Mouse (Mus musculus): Measurements from ENCODE around the gene Cdc37. TPM values are rescaled to one million over a fixed set of nuclear protein-coding genes. Genes with fewer than 3 reads are reported as not detected.

Cdc37 gene
- total RNA-seq, 2 experiments from 2014 or later = 144 to 153 TPM

- intact Hi-C loops (cut with DNase I) = no loop called here
- DNase-seq (ENCODE audit: low spot score in 2 of 2) = no peak
Measured at GRCm38 (mm10) chr9:21113751-21114150, 36.0 kb downstream of the Cdc37 start.

GRCm38 (mm10) chr9:21107607-21108237 is 42.1 kb downstream of the Cdc37 start:
- DNase-seq (ENCODE audit: low spot score in 2 of 2) = no peak
- intact Hi-C loops (cut with DNase I) = no loop called here

GRCm38 (mm10) chr9:21105760-21106564 is 43.8 kb downstream of the Cdc37 start:
- intact Hi-C loops (cut with DNase I) = no loop called here
- DNase-seq (ENCODE audit: low spot score in 2 of 2) = peak in 1 of 2 experiments; percentile 62

- intact Hi-C loops (cut with DNase I) = no loop called here
- no peak for DNase-seq (ENCODE audit: low spot score in 2 of 2)
Measured at GRCm38 (mm10) chr9:21104814-21105213, 45.0 kb downstream of the Cdc37 start.

GRCm38 (mm10) chr9:21102076-21102475 is 47.7 kb downstream of the Cdc37 start:
- no peak for DNase-seq (ENCODE audit: low spot score in 2 of 2)

GRCm38 (mm10) chr9:21100447-21101161 is 49.2 kb downstream of the Cdc37 start:
- DNase-seq (ENCODE audit: low spot score in 2 of 2) = no peak
- intact Hi-C loops (cut with DNase I) = no loop called here

More at GRCm38 (mm10) chr9:21102076-21102475, 47.7 kb downstream of the Cdc37 start:
- intact Hi-C loops (cut with DNase I) = no loop called here

GRCm38 (mm10) chr9:21097793-21098192 is 52.0 kb downstream of the Cdc37 start:
- intact Hi-C loops (cut with DNase I) = loop anchor here (2.0 kb wide), 1 partner anchor 61 kb away; no protein-coding TSS in a partner anchor
- DNase-seq (ENCODE audit: low spot score in 2 of 2) = peak; percentile 50 to 92

- no peak for DNase-seq (ENCODE audit: low spot score in 2 of 2)
- intact Hi-C loops (cut with DNase I) = loop anchor here (2.0 kb wide), 1 partner anchor 59 kb away; no protein-coding TSS in a partner anchor
Measured at GRCm38 (mm10) chr9:21095958-21096357, 53.8 kb downstream of the Cdc37 start.

- DNase-seq (ENCODE audit: low spot score in 2 of 2) = no peak
- intact Hi-C loops (cut with DNase I) = loop anchor here (2.0 kb wide), 1 partner anchor 37 kb away; the partner anchor contains the start of gene Tyk2
Measured at GRCm38 (mm10) chr9:21093423-21093822, 56.4 kb downstream of the Cdc37 start.

GRCm38 (mm10) chr9:21091707-21092320 is 58.0 kb downstream of the Cdc37 start, which contains the start of the genes Gm38431 and Raver1:
TSS of gene Gm38431 (minus strand) at chr9:21091997.
TSS of gene Raver1 (minus strand) at chr9:21092008.
- intact Hi-C loops (cut with DNase I) = loop anchor here (1.0 to 2.0 kb wide), 2 partner anchors 39 to 61 kb away; partner anchors contain the start of gene Tyk2
- DNase-seq (ENCODE audit: low spot score in 2 of 2) = peak; percentile 96 to 99

- no peak for DNase-seq (ENCODE audit: low spot score in 2 of 2)
- intact Hi-C loops (cut with DNase I) = loop anchor here (1.0 kb wide), 1 partner anchor 60 kb away; no protein-coding TSS in a partner anchor
Measured at GRCm38 (mm10) chr9:21090972-21091706, 58.6 kb downstream of the Cdc37 start.

- intact Hi-C loops (cut with DNase I) = no loop called here
- no peak for DNase-seq (ENCODE audit: low spot score in 2 of 2)
Measured at GRCm38 (mm10) chr9:21090537-21090936, 59.2 kb downstream of the Cdc37 start.

- no peak for DNase-seq (ENCODE audit: low spot score in 2 of 2)
Measured at GRCm38 (mm10) chr9:21083324-21083723, 66.5 kb downstream of the Cdc37 start.

More at GRCm38 (mm10) chr9:21083324-21083723, 66.5 kb downstream of the Cdc37 start:
- intact Hi-C loops (cut with DNase I) = no loop called here

Other genes starting within 250 kb of the Cdc37 start
- 10 to 100 TPM; 40.0 to 42.9 TPM for gene Dnmt1, start 190.1 kb downstream of the Cdc37 start, total RNA-seq (2021)
- gene S1pr2, start 173.2 kb downstream of the Cdc37 start, total RNA-seq (2021) = 1 to 10 TPM; 2.2 to 2.8 TPM
- gene Mrpl4, start 147.2 kb downstream of the Cdc37 start, total RNA-seq (2021) = 10 to 100 TPM; 61.5 to 64.2 TPM
- gene Icam1, start 134.0 kb downstream of the Cdc37 start, total RNA-seq (2021) = 1 to 10 TPM; 3.3 to 3.5 TPM
- gene Icam4, start 120.6 kb downstream of the Cdc37 start, total RNA-seq (2021) = 1 to 10 TPM in 1 of 2 experiments, under 1 TPM in 1; 0.80 to 1.1 TPM
- 100 to 1,000 TPM; 236 to 267 TPM for gene Icam5, start 117.9 kb downstream of the Cdc37 start, total RNA-seq (2021)
- 1 to 10 TPM in 1 of 2 experiments, not detected in 1; 1.3 TPM for gene Zglp1, start 82.9 kb downstream of the Cdc37 start, total RNA-seq (2021)
- 1 to 10 TPM; 1.5 to 2.6 TPM for gene Gm49373, start 76.9 kb downstream of the Cdc37 start, total RNA-seq (2021)
- gene Fdx1l, start 76.4 kb downstream of the Cdc37 start, total RNA-seq (2021) = 10 to 100 TPM; 59.2 to 63.0 TPM
- 1 to 10 TPM; 1.6 to 3.0 TPM for gene Gm38431, start 58.0 kb downstream of the Cdc37 start, total RNA-seq (2021)
- gene Raver1, start 58.0 kb downstream of the Cdc37 start, total RNA-seq (2021) = 10 to 100 TPM; 26.4 to 27.9 TPM
- gene Tyk2, start 18.7 kb downstream of the Cdc37 start, total RNA-seq (2021) = 10 to 100 TPM; 11.6 to 12.7 TPM
- gene Pde4a, start 15.7 kb upstream of the Cdc37 start, total RNA-seq (2021) = 10 to 100 TPM; 88.9 to 94.4 TPM
- gene Keap1, start 89.4 kb upstream of the Cdc37 start, total RNA-seq (2021) = 10 to 100 TPM; 49.2 to 51.0 TPM
- 1 to 10 TPM; 7.8 to 8.3 TPM for gene S1pr5, start 98.5 kb upstream of the Cdc37 start, total RNA-seq (2021)
- 10 to 100 TPM; 40.7 to 49.2 TPM for gene Atg4d, start 115.3 kb upstream of the Cdc37 start, total RNA-seq (2021)
- 10 to 100 TPM; 34.6 to 35.7 TPM for gene Kri1, start 138.0 kb upstream of the Cdc37 start, total RNA-seq (2021)
- gene Cdkn2d, start 141.4 kb upstream of the Cdc37 start, total RNA-seq (2021) = 10 to 100 TPM; 54.4 to 58.4 TPM
- 1 to 10 TPM in 1 of 2 experiments, under 1 TPM in 1; 0.89 to 1.3 TPM for gene Ap1m2, start 162.4 kb upstream of the Cdc37 start, total RNA-seq (2021)
- gene Slc44a2, start 170.7 kb upstream of the Cdc37 start, total RNA-seq (2021) = 10 to 100 TPM; 43.9 to 51.4 TPM
- 10 to 100 TPM; 68.0 to 77.7 TPM for gene Ilf3, start 217.9 kb upstream of the Cdc37 start, total RNA-seq (2021)

Measured in left cerebral cortex, postnatal 25 days (tissue).